Mouse (Mus musculus) myocyte (in vitro differentiated cells): ENCODE data around the gene Abcb10. TPM values are rescaled to one million over a fixed set of nuclear protein-coding genes. Genes with fewer than 3 reads are reported as not detected.
"Not testable (repeated sequence)": the region's sequence is repeated elsewhere in the genome, so short reads cannot be mapped to it uniquely, and the experiment has no call there.

Experiments used
- H3K27me3 ChIP-seq: one replicate; pipeline ENCODE4 v1.6.1; 2011; ENCODE audit not compliant: control insufficient read depth, insufficient read depth, insufficient read length
- H3K36me3 ChIP-seq: one replicate; pipeline ENCODE4 v1.6.1; 2011; ENCODE audit not compliant: control insufficient read depth, insufficient read depth
- H3K4me2 ChIP-seq: one replicate; pipeline ENCODE4 v1.6.1; 2011; ENCODE audit warnings: low read depth, control low read depth
- H3K4me3 ChIP-seq: one replicate; pipeline ENCODE4 v1.5.1; 2011; ENCODE audit warnings: mild to moderate bottlenecking, control low read depth, moderate library complexity
- H3K79me2 ChIP-seq: one replicate; pipeline ENCODE4 v1.6.1; 2011; ENCODE audit not compliant: control insufficient read depth, insufficient read depth
- H3ac ChIP-seq: one replicate; pipeline ENCODE4 v1.6.1; 2011; ENCODE audit not compliant: control insufficient read depth, insufficient read length
- CEBPB ChIP-seq: IDR thresholded peaks from 2 replicates; pipeline ENCODE4 v1.6.1; 2011; ENCODE audit warnings: mild to moderate bottlenecking, moderate library complexity; ENCODE audit not compliant: poor library complexity, insufficient read depth, severe bottlenecking
- E2F4 ChIP-seq: IDR thresholded peaks from one replicate; pipeline ENCODE4 v1.6.1; 2011; ENCODE audit warnings: mild to moderate bottlenecking, control low read depth, moderate library complexity; ENCODE audit not compliant: insufficient read depth
- MAX ChIP-seq: IDR thresholded peaks from one replicate; pipeline ENCODE4 v1.6.1; 2011; ENCODE audit warnings: low read depth, mild to moderate bottlenecking, control low read depth
- MYOD1 ChIP-seq, 3 experiments: IDR thresholded peaks; one replicate each; pipeline ENCODE4 v1.6.1; 2011; ENCODE audit warnings: control low read depth in 2 of 3, low read depth in 2 of 3, mild to moderate bottlenecking in 2 of 3, moderate library complexity in 1 of 3; ENCODE audit not compliant: insufficient read length in 2 of 3, control insufficient read depth in 1 of 3
- MYOG ChIP-seq, 3 experiments: IDR thresholded peaks; one replicate each; pipeline ENCODE4 v1.6.1; 2011; ENCODE audit warnings: control low read depth in 2 of 3, low read depth in 2 of 3, mild to moderate bottlenecking in 2 of 3; ENCODE audit not compliant: insufficient read length in 2 of 3, control insufficient read depth in 1 of 3, insufficient read depth in 1 of 3
- POLR2A ChIP-seq: IDR thresholded peaks from one replicate; pipeline ENCODE4 v1.6.1; 2011; ENCODE audit warnings: low read depth, mild to moderate bottlenecking, control low read depth, moderate library complexity; ENCODE audit not compliant: insufficient read length
- POLR2AphosphoS2 ChIP-seq: IDR thresholded peaks from one replicate; pipeline ENCODE4 v1.6.1; 2011; ENCODE audit warnings: low read depth, control low read depth; ENCODE audit not compliant: insufficient read length
- SRF ChIP-seq: IDR thresholded peaks from one replicate; pipeline ENCODE4 v1.6.1; 2011; ENCODE audit warnings: low read depth; ENCODE audit not compliant: control insufficient read depth, insufficient read length
- TCF12 ChIP-seq: IDR thresholded peaks from one replicate; pipeline ENCODE4 v1.6.1; 2011; ENCODE audit warnings: mild to moderate bottlenecking, control low read depth; ENCODE audit not compliant: poor library complexity, insufficient read depth, severe bottlenecking
- TCF3 ChIP-seq: IDR thresholded peaks from one replicate; pipeline ENCODE4 v1.6.1; 2011; ENCODE audit warnings: low read depth, control low read depth; ENCODE audit not compliant: insufficient read length
- polyA plus RNA-seq: library from polyadenylated mRNA; unstranded; fragments of >200 nt; fragmentation: generic; extraction: Trizol; gene quantifications from one replicate; pipeline ENCODE4 v1.2.1, GENCODE M21; 2012; ENCODE audit warnings: missing spikeins

Gene Abcb10
- 11.0 TPM for polyA plus RNA-seq

DNA sequence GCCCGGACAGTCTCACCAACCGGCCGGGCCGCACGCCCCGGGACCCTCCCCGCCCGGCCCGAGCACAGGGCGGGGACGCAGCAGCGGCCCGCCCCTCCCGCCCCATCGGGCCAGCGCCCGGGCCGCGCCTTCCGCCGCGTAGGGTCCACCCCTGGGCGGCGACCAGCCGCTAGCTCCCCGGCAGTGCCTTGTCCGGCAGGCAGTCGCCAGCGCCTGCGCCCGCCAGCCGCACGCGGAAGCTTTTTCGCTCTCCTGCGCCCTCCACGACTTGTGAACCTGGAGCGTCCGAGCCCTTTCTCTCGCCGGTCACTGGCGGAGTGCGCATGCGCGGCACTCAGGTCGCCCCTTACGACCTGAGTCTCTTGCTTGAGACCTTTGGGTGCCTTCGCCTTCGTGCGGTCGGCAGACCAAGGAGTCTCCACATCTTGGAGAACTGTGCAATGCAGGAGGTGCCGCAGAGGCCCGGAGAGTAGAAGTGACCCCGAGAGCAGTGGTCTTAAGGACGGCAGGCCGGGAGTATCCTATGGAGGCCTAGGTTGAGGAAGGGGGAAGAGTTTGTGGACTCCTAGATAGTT is at the start of gene Abcb10:
Gene Abcb10 (minus strand): TSS at position 297 of the 575 bp plus-strand sequence.
- Histone ChIP-seq H3K4me2 (peak within 1 kb of the TSS; percentile 90), H3ac (peak within 1 kb of the TSS; percentile 51), H3K27me3 (no peaks in the 10 kb centered on the region), H3K36me3 (no peaks in the 10 kb centered on the region), H3K4me3 (peak within 1 kb of the TSS; percentile 39), H3K79me2 (no peaks in the 10 kb centered on the region)
- peak; percentile 93 for TF ChIP-seq POLR2A
- TF ChIP-seq MAX: no peak
- TF ChIP-seq MYOG (IDR thresholded peaks at IDR 0.05; ENCODE audit: control insufficient read depth in 1 of 3, insufficient read depth in 1 of 3, insufficient read length in 2 of 3, low read depth in 2 of 3): peak in 1 of 3 experiments; percentile 2
- TF ChIP-seq POLR2AphosphoS2: peak; percentile 87
- no peak for TF ChIP-seq TCF3

DNA sequence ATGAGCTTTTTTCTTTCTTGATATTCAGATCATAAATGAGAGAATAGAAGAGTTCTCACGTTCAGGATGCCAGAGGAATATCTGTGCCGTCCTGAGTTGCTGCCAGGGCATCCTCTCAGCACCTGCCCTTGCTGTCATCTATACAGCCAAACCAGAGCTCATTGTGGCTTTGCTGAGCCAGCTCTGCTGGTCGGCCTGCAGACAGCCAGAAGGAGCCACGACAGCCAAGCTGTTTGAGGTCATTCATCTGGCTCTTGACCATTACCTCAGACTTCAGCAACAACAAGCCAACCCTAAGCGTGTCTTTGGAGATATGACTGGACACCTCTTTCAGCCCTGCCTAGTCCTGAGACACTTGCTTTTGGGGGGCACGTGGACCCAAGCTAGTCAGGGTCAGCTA is 44.9 kb upstream of the Abcb10 start:
- no peaks in the 10 kb centered on the region for H3K27me3 ChIP-seq
- TF ChIP-seq MYOD1 (IDR thresholded peaks at IDR 0.05; ENCODE audit: control insufficient read depth in 1 of 3, insufficient read length in 2 of 3, low read depth in 2 of 3) (no peak), POLR2AphosphoS2 (no peak), CEBPB (no peak), SRF (no peak)
- H3K4me3 ChIP-seq: no peak overlapping the region
- peaks cover under 1% of the 10 kb centered on the region for H3K79me2 ChIP-seq
- no peak overlapping the region for H3ac ChIP-seq
- H3K36me3 ChIP-seq: peaks cover 31% of the 10 kb centered on the region
- H3K4me2 ChIP-seq: no peak overlapping the region

DNA sequence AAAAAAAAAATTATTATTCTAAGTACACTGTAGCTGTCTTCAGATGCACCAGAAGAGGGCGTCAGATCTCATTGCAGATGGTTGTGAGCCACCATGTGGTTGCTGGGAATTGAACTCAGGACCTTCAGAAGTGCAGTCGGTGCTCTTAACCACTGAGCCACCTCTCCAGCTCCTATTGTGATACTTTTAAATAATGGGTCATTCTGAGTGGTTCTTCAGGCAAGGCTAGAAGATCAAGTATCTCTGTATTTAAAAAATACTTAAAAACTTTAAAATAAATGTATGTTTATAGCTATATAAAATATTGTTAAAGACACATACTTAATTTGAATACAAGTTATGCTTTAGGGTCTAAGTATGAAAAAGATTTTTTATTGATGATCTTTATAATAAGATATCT is 43.3 kb upstream of the Abcb10 start:
- H3K4me3 ChIP-seq, H3ac ChIP-seq: not testable (repeated sequence)

DNA sequence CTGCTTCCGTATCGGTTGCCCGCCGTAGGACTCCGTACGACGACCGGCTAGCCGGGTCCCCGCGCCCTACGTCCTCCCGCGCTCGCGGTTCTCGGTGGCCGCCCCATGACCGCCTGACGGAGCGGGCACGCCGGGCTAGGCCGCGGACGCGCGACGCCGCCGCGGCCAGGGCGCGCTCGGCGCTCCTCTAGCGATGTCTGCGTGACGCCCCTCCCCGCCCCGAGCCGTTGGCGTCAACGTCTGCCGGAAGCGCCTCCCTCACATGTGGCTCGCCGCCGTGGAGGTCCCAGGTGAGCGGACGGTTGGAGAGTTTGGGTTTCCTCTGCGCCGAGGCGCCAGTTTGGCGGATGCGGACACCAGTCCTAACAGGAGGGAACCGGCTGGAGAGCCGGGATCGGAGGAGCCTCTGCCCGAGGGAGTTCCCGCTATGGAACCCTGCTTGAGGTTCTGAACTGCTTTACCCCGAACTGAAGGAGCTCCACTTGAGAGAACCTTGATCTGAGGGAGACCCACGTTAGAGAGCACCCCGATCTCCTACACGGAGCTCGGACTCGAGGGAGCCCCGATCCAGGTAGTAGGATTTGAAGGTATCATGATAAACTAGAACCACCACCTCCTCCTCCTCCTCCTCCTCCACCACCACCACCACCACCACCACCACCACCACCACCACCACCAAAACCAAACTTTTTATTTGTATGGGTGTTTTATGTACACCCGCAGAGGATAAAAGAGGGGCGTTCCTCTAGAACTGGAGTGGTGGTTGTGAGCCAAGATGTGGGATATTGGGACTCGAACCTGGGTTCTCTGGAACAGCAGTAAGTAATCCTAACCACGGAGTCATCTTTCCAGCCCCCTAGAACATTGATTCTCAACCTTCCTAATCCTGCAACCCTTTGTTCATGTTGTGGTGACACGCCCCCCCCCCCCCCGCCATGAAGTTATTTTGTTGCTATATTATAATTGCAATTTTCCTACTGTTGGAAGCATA is 38.6 kb upstream of the Abcb10 start, which contains the start of the genes Taf5l and Urb2:
Gene Taf5l (minus strand): TSS at position 161 of the 991 bp plus-strand sequence.
Gene Urb2 (plus strand): TSS at position 272 of the 991 bp plus-strand sequence.
- H3ac ChIP-seq: peak within 1 kb of the TSS; percentile 88
- TF ChIP-seq MYOD1 (IDR thresholded peaks at IDR 0.05; ENCODE audit: control insufficient read depth in 1 of 3, insufficient read length in 2 of 3, low read depth in 2 of 3) (peak in 1 of 3 experiments; percentile 51), MAX (no peak), SRF (peak; percentile 60), POLR2AphosphoS2 (peak; percentile 88), POLR2A (peak; percentile 77), MYOG (IDR thresholded peaks at IDR 0.05; ENCODE audit: control insufficient read depth in 1 of 3, insufficient read depth in 1 of 3, insufficient read length in 2 of 3, low read depth in 2 of 3) (peak in 2 of 3 experiments; percentile 37 to 48), E2F4 (no peak)
- H3K79me2 ChIP-seq: peaks cover 54% of the 10 kb centered on the region
- no peaks in the 10 kb centered on the region for H3K27me3 ChIP-seq
- peak within 1 kb of the TSS; percentile 76 for H3K4me2 ChIP-seq
- H3K4me3 ChIP-seq: peak within 1 kb of the TSS; percentile 76
- peaks cover 16% of the 10 kb centered on the region for H3K36me3 ChIP-seq

More for the DNA sequence above, 43.3 kb upstream of the Abcb10 start:
- Histone ChIP-seq H3K79me2 (peaks cover 13% of the 10 kb centered on the region), H3K36me3 (peaks cover 31% of the 10 kb centered on the region)
- H3K4me2 ChIP-seq, H3K27me3 ChIP-seq: not testable (repeated sequence)

DNA sequence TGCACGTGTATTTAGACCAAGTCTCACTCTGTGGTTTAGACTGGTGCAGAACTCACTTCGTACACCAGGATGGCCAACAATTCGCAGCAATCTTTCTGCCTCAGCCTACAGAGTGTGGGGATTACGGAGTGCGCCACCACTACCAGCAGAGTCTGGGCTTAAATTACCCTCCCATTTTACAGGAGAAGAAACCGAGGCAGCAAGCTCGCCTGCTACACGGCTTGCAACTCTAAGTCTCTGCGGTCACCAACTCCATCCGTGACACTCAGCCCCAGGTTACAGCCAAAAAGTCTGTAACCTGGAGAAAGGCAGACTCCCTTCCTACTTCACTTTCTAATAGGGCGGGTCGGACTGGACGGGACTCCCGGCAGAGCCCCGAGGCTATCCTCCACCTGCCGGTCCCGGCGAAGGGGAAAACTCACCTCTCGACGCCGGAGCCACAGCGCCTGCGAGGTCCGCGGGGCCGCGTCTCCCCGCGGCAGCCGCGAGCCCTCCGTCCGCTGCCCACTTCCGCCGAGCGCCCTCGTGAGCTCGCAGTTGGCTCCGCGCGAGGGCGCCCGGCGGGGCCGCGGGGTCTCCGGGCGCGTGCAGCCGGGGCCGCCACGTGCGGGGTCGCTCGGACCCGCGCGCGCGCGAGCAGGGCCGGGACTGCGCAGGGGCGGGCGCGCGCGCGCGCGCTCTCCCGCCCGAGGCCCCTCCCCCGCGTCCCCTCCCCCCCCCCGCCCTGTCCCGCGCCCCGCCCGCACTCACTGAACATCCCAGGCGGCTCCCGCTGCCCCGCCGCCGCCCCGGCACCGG is 37.7 kb upstream of the Abcb10 start:
- H3K27me3 ChIP-seq: no peaks in the 10 kb centered on the region
- H3K4me2 ChIP-seq: peak overlapping the region; percentile 76
- H3K79me2 ChIP-seq: peaks cover 63% of the 10 kb centered on the region
- H3K36me3 ChIP-seq: peaks cover 13% of the 10 kb centered on the region
- peak overlapping the region; percentile 88 for H3ac ChIP-seq
- TF ChIP-seq TCF12: no peak
- TF ChIP-seq POLR2A: peak; percentile 33
- TF ChIP-seq MYOD1 (IDR thresholded peaks at IDR 0.05; ENCODE audit: control insufficient read depth in 1 of 3, insufficient read length in 2 of 3, low read depth in 2 of 3): peak in 1 of 3 experiments; percentile 31
- peak in 1 of 3 experiments; percentile 16 for TF ChIP-seq MYOG (IDR thresholded peaks at IDR 0.05; ENCODE audit: control insufficient read depth in 1 of 3, insufficient read depth in 1 of 3, insufficient read length in 2 of 3, low read depth in 2 of 3)
- peak overlapping the region; percentile 76 for H3K4me3 ChIP-seq
